Mouse (Mus musculus) kidney, adult 18-20 months (tissue): ENCODE data around the gene B3gat1.

Experiments
- DNase-seq: peaks from one replicate; pipeline ENCODE4 v3.0.0; 2021

Gene B3gat1

DNA sequence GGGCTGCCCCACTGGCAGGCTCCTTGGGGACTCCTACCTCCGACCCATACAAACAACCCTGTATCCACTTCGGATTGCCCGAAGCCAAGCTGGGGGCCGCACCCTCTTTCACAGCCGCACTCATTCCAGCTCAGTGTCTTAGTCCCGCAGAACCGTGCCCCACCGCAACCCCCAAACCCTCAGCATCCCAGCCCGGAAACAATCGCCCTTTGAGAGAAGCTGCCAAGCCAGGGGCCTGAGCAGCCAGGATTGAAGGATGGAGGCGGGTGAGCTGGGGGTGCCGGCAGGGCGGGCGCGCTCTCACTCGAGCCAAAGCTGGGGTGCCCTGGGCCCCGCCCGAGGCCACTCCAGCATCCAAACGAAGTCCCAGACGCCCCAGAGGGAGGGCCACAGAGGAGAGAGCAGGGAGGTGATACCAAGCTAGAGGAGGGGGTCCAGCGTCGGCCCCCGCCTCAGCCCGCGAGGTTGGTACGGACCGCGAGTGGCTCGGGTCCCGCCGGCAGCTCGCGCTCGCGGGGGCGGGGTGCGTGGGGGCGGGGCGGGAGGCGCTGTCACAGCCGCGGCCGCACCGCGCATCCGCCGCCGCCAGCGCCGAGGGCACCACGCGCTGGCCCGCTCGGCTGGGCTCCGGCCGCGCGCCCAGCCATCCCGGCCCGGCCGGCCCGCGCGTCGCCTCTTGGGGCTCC lies at the start of gene B3gat1:
TSS of gene B3gat1 (plus strand) at position 523 of the 686 bp plus-strand sequence.
- DNase-seq: no peak

DNA sequence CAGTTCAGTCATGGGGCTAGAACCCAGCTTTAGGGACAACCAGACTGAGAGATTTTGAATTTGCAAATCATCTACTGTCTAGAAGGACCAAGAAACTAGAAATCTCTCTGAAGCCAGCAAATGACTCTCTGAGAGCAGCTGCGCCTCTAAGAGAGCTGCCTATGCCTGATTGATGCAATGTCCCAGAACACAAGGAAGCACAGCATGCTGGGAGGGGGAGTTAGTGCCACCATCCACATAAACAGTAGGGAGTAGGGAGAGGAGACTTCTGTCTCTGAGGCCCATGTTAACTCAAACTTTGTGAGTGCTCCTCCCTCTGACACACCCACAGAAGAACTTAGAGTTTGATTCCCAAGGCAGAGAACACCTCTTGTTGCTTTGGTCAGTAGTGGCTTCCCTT lies 44.4 kb upstream of the B3gat1 start:
- no peak for DNase-seq

DNA sequence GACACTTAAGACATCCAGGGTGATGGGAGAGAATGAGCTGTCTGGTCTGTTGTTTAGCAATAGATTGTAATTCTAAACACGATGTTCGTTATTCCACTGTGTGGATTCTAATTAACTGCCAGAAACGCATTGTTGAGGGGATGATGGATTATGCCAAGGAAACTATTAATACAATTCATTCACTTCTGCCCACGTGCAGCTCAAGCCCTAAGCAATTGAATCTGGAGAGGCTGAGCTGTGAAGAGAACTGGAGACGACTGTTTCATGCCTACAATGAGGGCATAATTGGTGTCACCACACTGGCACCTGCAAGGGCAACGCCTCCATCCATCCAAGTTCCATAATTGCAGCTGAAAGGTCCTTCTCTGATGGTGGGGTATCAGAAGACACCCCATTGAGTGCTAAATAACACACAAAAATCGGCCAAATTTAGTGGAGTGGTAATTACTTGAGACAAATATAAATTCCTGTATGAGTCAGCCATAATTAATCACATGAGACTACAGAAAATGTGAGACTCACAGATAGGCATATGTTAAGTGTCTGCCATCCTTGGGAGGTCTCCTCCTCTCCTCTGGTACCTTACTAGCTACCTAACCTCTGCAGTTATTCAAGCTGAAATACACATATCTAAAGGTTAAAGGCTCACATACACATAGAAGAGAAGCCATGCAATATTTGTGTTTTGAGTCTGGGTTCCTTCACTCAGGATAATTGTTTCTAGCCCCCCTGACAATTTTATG lies 43.4 kb upstream of the B3gat1 start:
- DNase-seq: no peak

DNA sequence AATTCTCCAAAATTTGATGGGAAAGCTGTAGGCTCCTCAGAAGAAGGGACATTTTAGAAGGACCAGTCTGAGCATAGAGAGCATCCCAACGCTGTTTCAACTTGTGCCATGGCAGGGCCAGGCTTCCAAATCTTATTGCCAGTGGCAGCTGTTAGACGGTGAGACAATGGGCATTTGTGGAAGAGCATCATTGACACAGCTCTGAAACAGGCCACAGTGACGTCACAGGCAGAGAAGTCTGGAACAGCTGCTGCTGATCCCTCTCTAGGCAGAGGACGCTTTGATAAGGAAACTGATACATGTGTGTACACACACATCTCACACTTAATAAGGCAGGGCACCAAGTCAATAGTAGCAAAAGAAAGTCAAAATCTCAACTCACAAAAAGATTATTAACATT lies 40.9 kb upstream of the B3gat1 start:
- no peak for DNase-seq

DNA sequence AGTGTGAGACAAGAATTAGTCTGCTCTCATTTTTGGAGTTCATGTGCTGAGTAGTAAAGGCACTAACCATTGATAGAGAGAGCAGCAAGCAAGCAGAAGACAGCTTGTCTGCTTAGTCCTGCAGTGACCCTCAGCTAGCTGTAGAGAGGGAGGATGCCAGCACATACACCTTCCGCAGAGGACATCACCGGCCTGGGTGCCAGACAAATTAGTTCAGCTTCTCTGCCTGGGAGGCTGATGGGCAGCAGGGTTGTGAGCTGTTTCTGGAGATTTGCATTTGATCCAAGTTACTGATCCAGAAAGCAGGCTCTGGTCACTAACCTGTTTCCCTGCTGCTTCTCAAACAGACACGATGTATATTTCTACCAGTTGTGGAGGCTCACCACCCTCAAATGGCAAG lies 38.9 kb upstream of the B3gat1 start:
- DNase-seq: no peak

DNA sequence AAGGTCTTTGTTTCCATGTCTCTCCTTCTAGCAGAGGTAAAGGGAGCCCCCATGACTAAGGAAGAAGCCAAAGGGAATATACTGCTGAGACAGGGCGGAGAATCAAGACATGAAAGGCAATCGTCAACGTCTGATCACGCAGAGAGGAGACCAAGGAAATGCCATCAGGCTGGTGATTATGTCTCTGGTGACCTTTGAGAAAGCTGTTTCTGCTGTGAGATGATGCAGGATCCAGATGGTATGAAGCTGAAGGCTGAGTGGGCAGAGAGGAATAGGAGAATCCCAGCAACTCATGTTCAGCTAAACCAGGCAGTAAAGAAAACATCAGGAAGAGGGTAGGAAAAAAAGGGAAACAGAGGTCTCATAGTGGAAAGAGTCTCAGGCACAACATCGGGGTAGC lies 38.4 kb upstream of the B3gat1 start:
- no peak for DNase-seq

DNA sequence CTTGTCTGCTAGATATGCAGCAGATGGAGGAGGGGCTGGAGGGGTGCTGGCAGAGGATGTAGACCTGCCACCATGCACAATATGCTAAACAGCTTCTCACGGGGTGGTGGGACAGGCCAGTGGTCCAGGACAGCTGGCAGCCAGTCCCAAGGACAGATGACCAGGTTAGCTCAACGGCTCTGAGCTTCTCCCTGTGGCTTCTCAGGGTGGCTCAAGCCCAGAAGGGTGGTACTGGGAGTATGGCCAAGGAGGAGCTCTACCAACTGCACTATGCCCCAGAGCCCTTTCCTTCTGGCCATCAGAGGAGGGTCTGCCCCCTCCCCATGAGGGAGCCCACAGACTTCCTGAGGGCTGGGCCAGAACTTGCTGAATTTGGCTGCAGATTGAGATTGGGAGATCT lies 35.2 kb upstream of the B3gat1 start:
- DNase-seq: no peak

DNA sequence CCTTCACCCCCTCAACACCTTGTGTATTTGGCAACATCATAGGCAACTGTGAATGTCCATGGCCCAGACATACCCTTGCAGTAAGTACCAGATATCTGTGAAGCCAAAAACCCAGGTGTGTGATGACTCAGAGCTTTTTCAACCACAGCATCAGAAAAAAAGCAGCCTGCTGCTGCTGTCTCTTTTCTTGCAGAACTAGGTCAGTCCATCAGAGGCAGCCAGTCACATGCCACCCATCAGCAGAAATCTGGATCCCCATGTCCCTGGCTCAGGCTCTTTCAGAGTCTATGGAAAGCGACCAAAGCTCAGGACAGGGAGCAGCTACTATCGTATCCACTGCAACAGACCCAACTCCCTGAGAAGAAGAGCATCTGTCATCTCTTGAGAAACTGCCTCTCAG lies 33.2 kb upstream of the B3gat1 start:
- peak; percentile 14 for DNase-seq

DNA sequence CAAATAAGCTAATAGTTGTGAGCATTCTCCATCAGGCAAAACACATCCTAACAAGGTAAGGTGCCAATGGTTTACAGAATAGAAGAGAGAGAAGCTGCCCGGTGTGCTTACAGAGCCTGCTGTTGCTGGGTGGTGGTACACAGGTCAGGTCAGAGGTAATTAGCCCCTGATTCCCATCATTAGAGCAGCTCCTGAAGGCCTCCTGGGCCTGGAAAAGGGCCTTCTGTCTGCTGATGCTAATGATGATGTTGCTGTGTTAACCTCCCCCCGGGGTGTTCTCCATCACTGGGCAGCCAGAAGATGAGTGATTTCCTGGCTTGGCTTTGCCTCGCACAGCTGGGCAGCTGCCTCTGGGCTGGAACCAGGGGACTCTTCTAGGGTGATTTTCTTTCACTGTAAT lies 15.1 kb upstream of the B3gat1 start:
- no peak for DNase-seq

DNA sequence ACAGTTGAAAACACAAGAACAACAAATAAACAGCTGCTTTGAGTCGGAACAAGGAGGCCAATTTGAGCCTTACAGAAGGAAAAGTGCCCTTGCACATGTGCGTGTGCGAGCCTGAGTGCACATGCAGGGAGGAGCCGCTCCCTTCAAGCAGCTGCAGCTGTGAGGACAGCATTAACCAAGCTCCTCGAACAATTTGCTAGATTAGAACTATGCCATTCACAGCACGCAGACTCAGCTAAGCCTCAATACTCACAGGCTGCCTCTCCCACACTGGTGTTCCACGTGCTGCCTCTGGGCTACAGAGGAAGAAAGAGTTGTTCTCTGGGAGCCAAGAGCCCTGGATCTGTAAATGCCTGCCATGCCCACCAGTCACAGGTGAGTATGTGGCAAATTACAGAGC lies 11.8 kb upstream of the B3gat1 start:
- DNase-seq: no peak

DNA sequence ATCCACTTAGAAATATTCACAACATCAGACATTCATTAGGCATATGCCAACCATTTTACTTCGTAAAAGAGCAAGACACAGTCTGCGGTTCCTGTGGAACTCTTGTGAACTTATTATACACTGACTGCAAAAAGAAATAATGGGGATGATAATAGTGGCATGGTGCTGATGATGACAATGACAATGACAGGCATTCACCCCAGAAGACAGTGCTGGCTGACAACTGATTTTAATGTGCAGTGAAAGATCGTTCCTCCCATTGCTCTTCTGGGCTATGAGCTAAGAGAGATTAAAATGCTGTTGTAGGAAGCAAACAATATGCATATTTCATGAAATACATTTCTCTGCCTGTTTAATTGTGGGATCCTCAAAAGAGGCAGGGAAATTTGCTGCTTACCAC lies 7.8 kb upstream of the B3gat1 start:
- no peak for DNase-seq

DNA sequence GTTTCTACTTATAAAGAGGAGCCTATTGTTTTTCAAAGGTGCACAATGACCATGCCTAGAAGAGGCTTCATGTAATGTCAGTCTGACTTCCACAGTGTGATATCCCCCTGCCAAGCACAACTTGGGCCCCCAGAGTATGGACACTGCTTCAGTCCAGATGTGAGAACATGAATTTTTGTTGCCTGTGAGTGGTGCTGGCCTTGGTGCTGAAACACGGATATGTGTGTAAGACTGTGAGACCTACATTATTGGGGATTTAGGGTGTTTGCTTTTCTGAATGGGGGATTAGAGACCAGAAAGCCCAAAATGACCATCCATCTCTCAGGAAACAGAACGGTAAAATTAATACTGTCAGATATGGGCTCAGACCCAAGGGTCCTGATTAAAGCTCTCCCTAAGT lies 6.1 kb upstream of the B3gat1 start:
- no peak for DNase-seq

DNA sequence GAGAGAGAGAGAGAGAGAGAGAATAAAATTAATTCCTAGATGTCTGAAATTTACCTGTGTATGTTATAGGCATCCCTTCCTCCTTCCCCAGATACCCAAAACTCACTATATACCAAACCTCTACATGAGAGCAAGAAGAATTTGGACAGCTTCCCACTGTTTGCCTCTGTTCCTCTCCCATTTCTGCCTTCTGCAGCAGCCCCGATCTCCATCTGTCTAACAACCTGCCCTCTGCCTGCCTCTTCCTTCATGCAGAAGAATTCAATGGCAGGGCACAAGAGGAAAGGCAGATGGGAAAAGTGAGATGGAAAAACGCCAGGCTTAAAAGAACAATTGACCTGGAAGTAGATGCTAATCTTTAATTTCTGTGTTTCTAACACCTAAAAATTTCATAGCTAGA lies 5.0 kb upstream of the B3gat1 start:
- no peak for DNase-seq

DNA sequence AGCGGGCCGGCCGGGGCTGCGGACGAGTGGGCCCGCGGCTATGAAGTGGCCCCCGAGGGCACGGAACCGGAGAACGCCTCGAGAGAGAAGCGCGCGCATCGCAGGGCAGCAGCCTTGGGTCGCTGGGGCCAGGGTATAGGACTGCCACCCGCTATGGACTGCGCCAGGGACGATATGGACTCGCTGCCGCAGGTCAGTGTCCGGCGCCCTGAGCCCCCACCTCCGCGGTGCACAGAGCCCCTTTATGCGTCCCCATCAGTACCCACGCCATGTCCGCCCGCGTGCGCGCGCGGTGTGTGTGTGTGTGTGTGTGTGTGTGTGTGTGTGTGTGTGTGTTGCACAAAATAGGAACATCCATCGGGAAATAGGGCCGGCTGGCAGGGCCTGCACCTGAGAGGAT lies 458 bp downstream of the B3gat1 start:
- no peak for DNase-seq

DNA sequence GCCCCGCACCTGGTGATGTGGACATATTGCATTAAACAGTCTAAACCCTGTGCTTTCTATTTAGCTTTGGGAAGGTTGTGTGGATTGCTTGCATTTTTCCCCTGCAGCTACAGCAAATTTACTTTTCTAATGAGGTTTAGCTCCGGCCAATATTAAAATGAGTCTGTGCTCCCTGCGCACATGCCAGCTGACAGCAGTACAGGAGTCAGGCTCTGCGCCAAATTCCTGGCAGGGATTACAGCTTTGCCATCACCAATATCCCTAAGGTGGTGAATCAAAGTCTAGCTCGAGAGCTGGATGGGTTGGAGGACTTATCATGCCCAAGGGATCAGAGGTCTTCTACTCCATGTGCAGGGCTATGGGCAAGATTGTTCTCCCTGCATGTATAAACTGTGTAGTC lies 3.6 kb downstream of the B3gat1 start:
- peak; percentile 24 for DNase-seq

DNA sequence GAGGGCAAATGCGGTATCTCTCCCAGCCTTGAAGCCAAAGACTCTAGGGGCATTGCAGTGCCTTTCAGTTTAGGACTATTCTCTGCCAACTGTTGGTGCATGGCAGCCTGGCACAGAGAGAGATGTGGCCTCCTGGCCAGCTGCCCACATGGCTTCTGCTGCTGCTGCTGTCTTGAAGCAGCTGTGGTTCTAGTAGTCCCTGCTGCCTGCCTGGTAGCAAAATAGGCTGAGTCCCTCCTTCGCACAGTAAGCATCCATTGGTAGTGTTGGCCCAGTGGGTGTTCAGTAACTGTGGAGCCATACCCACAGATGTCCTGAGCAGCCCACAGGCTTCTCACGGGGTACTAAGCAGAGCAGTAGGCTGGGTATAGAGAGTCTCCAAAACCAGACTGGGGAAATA lies 9.3 kb downstream of the B3gat1 start:
- no peak for DNase-seq

DNA sequence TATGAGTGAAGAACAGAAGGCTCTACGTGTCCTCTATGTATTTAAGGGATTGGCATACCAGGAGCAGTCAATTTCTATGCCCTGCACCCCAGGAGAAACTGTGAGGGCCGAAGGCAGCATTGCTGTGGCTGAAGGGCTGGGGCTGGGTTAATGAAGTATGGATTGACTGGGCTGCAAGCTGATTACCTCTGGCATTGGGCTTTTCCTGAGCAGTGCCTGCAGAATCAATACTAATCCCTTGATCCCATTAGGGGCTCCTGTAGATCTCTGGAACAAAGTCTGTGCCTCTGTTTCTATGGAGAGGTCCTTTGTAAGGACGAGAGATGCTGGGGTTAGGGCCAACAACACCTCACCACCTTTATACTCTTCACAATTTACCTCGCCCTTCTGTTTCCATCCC lies 13.6 kb downstream of the B3gat1 start:
- no peak for DNase-seq

DNA sequence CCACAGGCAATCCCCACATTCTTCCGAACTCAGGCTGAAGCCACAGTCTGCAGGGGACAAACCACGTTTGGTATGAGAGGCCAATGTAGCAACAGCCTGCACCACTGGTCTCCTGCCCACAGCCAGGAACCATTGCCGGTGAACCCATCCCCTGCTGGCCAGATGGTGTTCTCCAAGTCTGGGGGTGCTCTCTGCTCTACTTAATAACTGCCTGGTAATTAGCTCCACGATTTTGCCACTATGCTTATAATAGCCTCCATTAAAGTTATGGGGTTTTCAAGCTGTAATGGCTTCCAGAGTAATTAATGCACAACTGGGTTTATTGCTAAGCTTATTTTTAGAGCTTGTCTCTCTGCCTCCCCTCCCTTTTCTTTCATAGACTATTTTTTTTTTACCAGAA lies 15.4 kb downstream of the B3gat1 start:
- DNase-seq: no peak

DNA sequence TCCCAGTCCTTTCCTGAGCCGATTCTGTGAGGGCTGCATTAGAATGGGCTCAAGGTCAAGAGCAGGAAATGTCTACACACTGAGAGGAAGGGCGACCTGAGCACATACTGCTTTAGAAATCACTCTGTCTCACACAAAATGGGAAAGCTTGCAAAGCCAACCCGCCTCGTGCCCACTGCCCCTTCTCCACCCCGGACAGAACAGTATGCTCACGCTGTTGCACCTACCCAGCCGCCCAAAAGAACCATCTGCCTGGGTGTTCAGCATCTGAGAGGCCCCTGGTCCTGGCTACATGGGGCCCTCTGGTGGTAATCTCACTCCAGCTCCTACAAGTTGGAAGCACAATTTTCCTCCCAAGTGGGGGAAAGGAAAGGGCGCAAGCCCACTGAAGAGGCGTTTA lies 26.6 kb downstream of the B3gat1 start:
- peak; percentile 42 for DNase-seq

DNA sequence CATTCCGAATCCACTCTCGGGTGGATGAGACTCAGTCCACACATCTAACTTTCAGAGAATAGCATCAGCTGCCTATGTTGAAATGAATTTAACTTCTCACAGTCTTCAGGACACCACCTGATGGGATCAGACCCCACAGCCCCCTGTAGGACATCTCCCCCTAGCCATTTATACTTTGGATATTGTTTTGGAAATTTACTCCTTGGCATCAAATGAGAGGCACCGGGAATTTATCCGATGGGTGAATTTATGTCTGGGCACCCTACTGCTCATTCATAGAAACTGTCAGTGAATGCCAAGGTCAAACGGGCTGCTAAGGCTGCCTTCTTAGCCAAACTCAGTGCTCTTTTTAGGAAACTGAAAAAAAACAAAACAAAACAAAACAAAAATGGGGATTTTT lies 27.0 kb downstream of the B3gat1 start:
- DNase-seq: no peak

DNA sequence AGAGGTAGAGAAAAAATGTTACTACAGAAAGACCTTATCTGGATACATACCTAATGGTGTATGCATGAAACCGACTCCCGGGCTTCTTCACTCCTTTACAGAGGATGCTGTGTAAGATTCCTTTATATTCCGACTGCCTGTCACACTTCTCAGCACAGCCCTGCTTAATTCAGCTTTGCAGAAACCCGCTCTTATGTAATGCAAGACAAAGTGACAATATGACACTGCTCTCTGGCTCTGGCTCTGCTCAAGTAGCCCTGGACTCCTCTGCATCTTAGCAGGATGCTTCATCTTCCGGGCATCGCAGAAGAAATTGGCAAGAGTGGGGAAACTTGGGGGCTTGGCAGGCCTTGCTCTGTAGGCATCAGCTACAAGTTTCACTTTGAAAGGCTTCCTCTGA lies 28.9 kb downstream of the B3gat1 start:
- no peak for DNase-seq

DNA sequence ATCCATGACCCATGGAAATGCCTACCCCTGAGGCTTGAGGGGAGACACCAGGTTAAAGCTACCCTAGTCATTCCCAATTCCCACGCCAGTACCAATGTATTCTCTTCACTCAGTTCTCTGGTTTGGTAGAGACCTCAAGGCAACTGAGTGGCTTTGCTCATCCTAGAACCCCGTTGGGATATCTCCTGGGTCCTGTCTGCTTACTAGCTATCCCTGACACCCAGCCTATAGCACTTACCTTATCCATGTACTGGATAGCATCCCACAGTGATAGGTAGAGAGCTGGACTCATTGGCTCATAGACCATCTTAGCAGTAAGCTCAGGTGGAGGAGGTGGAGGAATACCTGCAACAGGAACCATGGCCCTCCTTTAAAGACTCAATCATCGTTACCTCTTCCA lies 34.7 kb downstream of the B3gat1 start:
- DNase-seq: no peak

DNA sequence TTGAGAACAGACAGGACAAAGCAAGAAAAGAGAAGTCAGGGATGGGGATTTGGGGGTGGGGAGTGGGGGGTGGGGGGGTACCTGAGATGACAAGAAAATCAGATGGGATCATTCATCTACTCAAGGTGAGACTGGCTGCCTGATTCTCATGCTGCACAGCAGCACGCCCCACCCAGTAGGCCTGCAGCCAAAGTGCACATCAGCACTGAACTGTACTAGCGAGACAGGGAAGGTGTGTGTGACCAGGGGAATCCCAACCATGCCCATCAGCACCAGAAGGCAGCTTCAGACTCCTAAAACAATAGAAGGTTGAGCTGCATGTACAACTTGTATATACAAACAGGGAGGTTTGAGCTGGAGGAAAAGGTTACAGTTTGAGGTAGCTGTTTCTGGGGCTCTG lies 42.2 kb downstream of the B3gat1 start:
- no peak for DNase-seq

DNA sequence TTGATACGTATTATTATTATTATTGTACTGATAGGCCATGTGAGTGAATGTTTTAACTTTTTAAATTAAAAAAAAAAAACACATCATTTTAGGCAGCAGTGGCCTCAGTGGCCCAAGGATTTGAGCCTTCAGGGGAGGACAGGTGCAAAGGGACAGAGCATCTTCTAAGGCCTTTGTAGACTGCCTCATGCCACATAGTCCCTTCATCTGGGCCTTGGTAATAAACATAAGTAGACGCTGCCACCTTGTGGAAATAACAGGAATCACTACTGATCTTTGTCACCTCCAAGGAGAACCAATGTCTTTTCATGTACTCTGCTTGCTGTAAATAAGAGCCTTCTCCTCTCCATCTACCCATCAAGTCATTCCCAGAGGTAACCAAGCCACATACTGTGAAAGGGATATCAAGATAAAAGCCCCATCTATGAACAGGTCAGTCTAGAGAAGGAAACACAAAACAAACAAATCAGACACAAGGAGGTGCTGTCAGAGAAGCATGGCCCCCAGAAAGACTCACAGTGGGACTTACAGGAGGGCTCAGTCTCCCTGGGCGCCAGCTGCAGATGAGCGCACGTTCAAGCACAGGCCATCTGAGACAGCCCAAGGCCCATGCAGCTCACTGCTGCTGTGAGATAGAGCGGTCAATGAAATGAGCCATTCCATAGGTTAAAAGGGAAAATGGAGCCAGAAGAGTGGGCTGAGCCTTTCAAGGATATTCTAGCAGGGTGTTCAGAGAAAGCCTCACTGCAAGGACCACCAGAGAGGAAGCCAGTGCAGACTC lies 42.8 kb downstream of the B3gat1 start:
- DNase-seq: no peak
